Mouse (Mus musculus): ENCODE data around the gene Aldh9a1. TPM values are rescaled to one million over a fixed set of nuclear protein-coding genes. Genes with fewer than 3 reads are reported as not detected.

Aldh9a1 gene
- polyA plus RNA-seq, 1 experiment from 2014 or later, result 28.4 TPM

GRCm38 (mm10) chr1:167374003-167374784 is 24.4 kb downstream of the Aldh9a1 start:
- Histone ChIP-seq H3K27ac (replicated peaks) (no peak overlapping the region), H3K4me1 (peaks cover 7% of the 10 kb centered on the region; the same call in 1 of the 2 replicates), H3K4me2 (0 out of 2 replicates have a peak overlapping the region, but pooled peaks have one; percentile 20), H3K9ac (0 out of 2 replicates have a peak overlapping the region, but pooled peaks have one; percentile 24), H3K27me3 (replicated peaks) (no peaks in the 10 kb centered on the region), H3K36me3 (peaks cover 54% of the 10 kb centered on the region), H3K4me3 (no peak overlapping the region), H3K9me3 (no peaks in the 10 kb centered on the region)
- ATAC-seq (ENCODE audit: extremely low read depth, insufficient number of reproducible peaks, low FRiP score, low TSS enrichment), result 0 out of 2 replicates have a peak, but pooled peaks have one; percentile 14
- 26% methylated on average over 15 of the region's 15 CpGs for WGBS

DNA sequence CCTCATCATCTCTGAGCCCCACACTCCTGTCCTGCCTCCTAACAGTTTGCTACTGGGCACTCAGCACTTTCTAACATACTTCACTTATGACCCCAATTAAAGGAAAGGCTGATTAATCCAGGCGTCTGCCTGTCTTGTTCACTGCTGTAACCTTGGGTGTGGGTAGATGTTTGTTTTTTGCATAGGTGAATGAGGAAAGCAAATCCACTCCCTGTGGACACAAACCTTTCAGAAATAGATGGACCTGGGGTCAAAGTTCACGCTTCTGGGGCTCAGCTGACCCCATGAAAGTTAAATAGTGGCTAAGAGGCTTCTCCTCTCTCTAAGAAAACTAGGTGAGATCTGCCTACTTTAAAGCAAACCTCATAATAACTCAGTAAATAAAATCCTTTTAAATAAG is 25.2 kb downstream of the Aldh9a1 start:
- 74% methylated on average over 2 of the region's 2 CpGs for WGBS
- Histone ChIP-seq H3K9me3 (no peaks in the 10 kb centered on the region), H3K4me2 (0 out of 2 replicates have a peak overlapping the region, but pooled peaks have one; percentile 20), H3K36me3 (peaks cover 51% of the 10 kb centered on the region), H3K4me3 (no peak overlapping the region), H3K4me1 (peaks cover 7% of the 10 kb centered on the region), H3K9ac (0 out of 2 replicates have a peak overlapping the region, but pooled peaks have one; percentile 24), H3K27ac (replicated peaks) (no peak overlapping the region), H3K27me3 (replicated peaks) (no peaks in the 10 kb centered on the region)
- no peak for ATAC-seq (ENCODE audit: extremely low read depth, insufficient number of reproducible peaks, low FRiP score, low TSS enrichment)

GRCm38 (mm10) chr1:167378019-167378418 is 28.2 kb downstream of the Aldh9a1 start:
- peaks cover 31% of the 10 kb centered on the region for H3K36me3 ChIP-seq
- no peak overlapping the region for H3K27ac ChIP-seq (replicated peaks)
- no peaks in the 10 kb centered on the region for H3K27me3 ChIP-seq (replicated peaks)
- H3K4me3 ChIP-seq, result no peak overlapping the region
- H3K4me1 ChIP-seq, result peaks cover 16% of the 10 kb centered on the region
- H3K9me3 ChIP-seq, result no peaks in the 10 kb centered on the region
- ATAC-seq (ENCODE audit: extremely low read depth, insufficient number of reproducible peaks, low FRiP score, low TSS enrichment), result no peak
- no peak overlapping the region for H3K9ac ChIP-seq
- no peak overlapping the region for H3K4me2 ChIP-seq
- 66% methylated on average over 6 of the region's 6 CpGs for WGBS

- H3K27me3 ChIP-seq (replicated peaks), result no peaks in the 10 kb centered on the region
- peaks cover 24% of the 10 kb centered on the region for H3K36me3 ChIP-seq
- peaks cover 23% of the 10 kb centered on the region for H3K4me1 ChIP-seq
- no peak overlapping the region for H3K4me3 ChIP-seq
- no peak overlapping the region for H3K27ac ChIP-seq (replicated peaks)
- H3K9ac ChIP-seq, result no peak overlapping the region
- no peaks in the 10 kb centered on the region for H3K9me3 ChIP-seq
- 65% methylated on average over 5 of the region's 5 CpGs for WGBS
- H3K4me2 ChIP-seq, result no peak overlapping the region
- no peak for ATAC-seq (ENCODE audit: extremely low read depth, insufficient number of reproducible peaks, low FRiP score, low TSS enrichment)
Measured at GRCm38 (mm10) chr1:167379751-167380150, 30.0 kb downstream of the Aldh9a1 start.

GRCm38 (mm10) chr1:167380223-167380622 is 30.4 kb downstream of the Aldh9a1 start:
- peaks cover 24% of the 10 kb centered on the region for H3K36me3 ChIP-seq
- WGBS, result 83% methylated on average over 2 of the region's 2 CpGs
- H3K4me1 ChIP-seq, result peaks cover 26% of the 10 kb centered on the region
- H3K27ac ChIP-seq (replicated peaks), result no peak overlapping the region
- ATAC-seq (ENCODE audit: extremely low read depth, insufficient number of reproducible peaks, low FRiP score, low TSS enrichment), result no peak
- no peak overlapping the region for H3K9ac ChIP-seq
- no peaks in the 10 kb centered on the region for H3K9me3 ChIP-seq
- no peak overlapping the region for H3K4me2 ChIP-seq
- no peak overlapping the region for H3K4me3 ChIP-seq
- H3K27me3 ChIP-seq (replicated peaks), result no peaks in the 10 kb centered on the region

GRCm38 (mm10) chr1:167381050-167382015 is 31.5 kb downstream of the Aldh9a1 start:
- no peak overlapping the region for H3K9ac ChIP-seq
- WGBS, result 66% methylated on average over 8 of the region's 8 CpGs
- H3K9me3 ChIP-seq, result no peaks in the 10 kb centered on the region
- no peaks in the 10 kb centered on the region for H3K27me3 ChIP-seq (replicated peaks)
- no peak overlapping the region for H3K4me3 ChIP-seq
- ATAC-seq (ENCODE audit: extremely low read depth, insufficient number of reproducible peaks, low FRiP score, low TSS enrichment), result no peak
- H3K36me3 ChIP-seq, result peaks cover 17% of the 10 kb centered on the region
- H3K4me1 ChIP-seq, result peaks cover 32% of the 10 kb centered on the region
- H3K27ac ChIP-seq (replicated peaks), result no peak overlapping the region
- H3K4me2 ChIP-seq, result no peak overlapping the region

DNA sequence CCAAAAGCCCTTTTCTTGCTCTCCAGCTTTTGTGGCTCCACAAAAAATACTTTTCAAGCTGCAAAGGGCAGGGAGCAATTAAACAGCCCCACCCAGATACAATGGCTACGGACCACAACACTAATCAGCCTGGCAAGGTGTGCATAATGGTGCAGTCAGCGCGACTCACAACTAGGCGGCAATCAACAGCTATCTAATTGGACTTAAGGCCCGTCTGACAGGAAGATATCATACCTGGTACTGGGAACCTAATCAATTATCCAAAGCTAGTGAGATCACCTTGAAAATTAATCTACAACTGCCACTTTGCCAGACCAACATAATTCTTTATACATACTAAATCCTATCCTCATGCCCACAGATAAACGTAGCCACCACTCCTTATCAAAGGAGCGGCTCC is 32.5 kb downstream of the Aldh9a1 start:
- 82% methylated on average over 7 of the region's 7 CpGs for WGBS
- H3K4me2 ChIP-seq, result no peak overlapping the region
- H3K4me1 ChIP-seq, result peaks cover 37% of the 10 kb centered on the region
- no peak overlapping the region for H3K9ac ChIP-seq
- H3K36me3 ChIP-seq, result peaks cover 7% of the 10 kb centered on the region
- no peaks in the 10 kb centered on the region for H3K9me3 ChIP-seq
- no peaks in the 10 kb centered on the region for H3K27me3 ChIP-seq (replicated peaks)
- no peak for ATAC-seq (ENCODE audit: extremely low read depth, insufficient number of reproducible peaks, low FRiP score, low TSS enrichment)
- no peak overlapping the region for H3K4me3 ChIP-seq
- H3K27ac ChIP-seq (replicated peaks), result no peak overlapping the region

- Histone ChIP-seq H3K9me3 (no peaks in the 10 kb centered on the region), H3K27ac (replicated peaks) (no peak overlapping the region), H3K4me1 (peaks cover 37% of the 10 kb centered on the region), H3K9ac (no peak overlapping the region), H3K4me2 (peak overlapping the region; percentile 27), H3K4me3 (no peak overlapping the region), H3K27me3 (replicated peaks) (no peaks in the 10 kb centered on the region), H3K36me3 (0 out of 2 replicates have a peak, but pooled peaks cover 2% of the 10 kb centered on the region)
- no peak for ATAC-seq (ENCODE audit: extremely low read depth, insufficient number of reproducible peaks, low FRiP score, low TSS enrichment)
- 79% methylated on average over 5 of the region's 5 CpGs for WGBS
Measured at GRCm38 (mm10) chr1:167382763-167383162, 33.0 kb downstream of the Aldh9a1 start.

- Histone ChIP-seq H3K27ac (replicated peaks) (no peak overlapping the region), H3K4me1 (peaks cover 37% of the 10 kb centered on the region), H3K27me3 (replicated peaks) (no peaks in the 10 kb centered on the region), H3K4me3 (no peak overlapping the region), H3K9me3 (no peaks in the 10 kb centered on the region), H3K9ac (no peak overlapping the region), H3K36me3 (no peaks in the 10 kb centered on the region), H3K4me2 (peak overlapping the region; percentile 27; the same call in 1 of the 2 replicates)
- ATAC-seq (ENCODE audit: extremely low read depth, insufficient number of reproducible peaks, low FRiP score, low TSS enrichment), result no peak
- WGBS, result 77% methylated on average over 5 of the region's 5 CpGs
Measured at GRCm38 (mm10) chr1:167383178-167383577, 33.4 kb downstream of the Aldh9a1 start.

- WGBS, result 54% methylated on average over 3 of the region's 3 CpGs
- Histone ChIP-seq H3K27me3 (replicated peaks) (0 out of 2 replicates have a peak, but pooled peaks cover 6% of the 10 kb centered on the region), H3K36me3 (no peaks in the 10 kb centered on the region), H3K27ac (replicated peaks) (no peak overlapping the region; the same call in 1 of the 2 replicates), H3K4me2 (peak overlapping the region; percentile 13; the same call in 1 of the 2 replicates), H3K4me1 (peaks cover 40% of the 10 kb centered on the region), H3K9ac (no peak overlapping the region), H3K9me3 (no peaks in the 10 kb centered on the region), H3K4me3 (no peak overlapping the region)
- ATAC-seq (ENCODE audit: extremely low read depth, insufficient number of reproducible peaks, low FRiP score, low TSS enrichment), result peak; percentile 62; the same call in 1 of the 2 replicates
Measured at GRCm38 (mm10) chr1:167384156-167384555, 34.4 kb downstream of the Aldh9a1 start.

- no peaks in the 10 kb centered on the region for H3K36me3 ChIP-seq
- no peak overlapping the region for H3K9ac ChIP-seq
- no peak overlapping the region for H3K4me3 ChIP-seq
- no peak overlapping the region for H3K27ac ChIP-seq (replicated peaks)
- H3K4me1 ChIP-seq, result peaks cover 43% of the 10 kb centered on the region
- 0 out of 2 replicates have a peak, but pooled peaks cover 6% of the 10 kb centered on the region for H3K27me3 ChIP-seq (replicated peaks)
- ATAC-seq (ENCODE audit: extremely low read depth, insufficient number of reproducible peaks, low FRiP score, low TSS enrichment), result no peak
- 78% methylated on average over 2 of the region's 2 CpGs for WGBS
- H3K9me3 ChIP-seq, result no peaks in the 10 kb centered on the region
- H3K4me2 ChIP-seq, result 0 out of 2 replicates have a peak overlapping the region, but pooled peaks have one; percentile 4
Measured at GRCm38 (mm10) chr1:167385211-167385610, 35.4 kb downstream of the Aldh9a1 start.
